Mouse (Mus musculus): ENCODE measurements around the gene Olfr196.
"Not testable (repeated sequence)": the region's sequence is repeated elsewhere in the genome, so short reads cannot be mapped to it uniquely, and the experiment has no call there.

Olfr196 gene

DNA sequence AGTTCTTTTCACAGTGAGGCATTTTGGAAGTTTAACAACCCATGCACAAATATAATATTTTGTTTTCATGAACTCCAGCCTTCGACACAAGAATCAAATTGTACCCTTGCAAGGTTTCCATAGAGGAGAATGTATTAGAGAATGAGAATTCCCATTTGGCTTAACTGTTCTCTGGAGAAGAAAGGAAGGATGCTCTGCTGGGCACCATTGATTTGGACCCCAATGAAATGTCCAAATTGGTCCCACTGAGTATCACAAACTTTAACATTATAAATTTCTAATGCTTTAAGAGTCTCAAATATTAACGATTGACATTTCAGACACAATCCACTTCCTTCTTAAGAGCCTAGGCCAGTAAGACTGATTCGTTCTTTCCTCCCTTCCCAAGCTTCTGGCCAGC, at the start of gene Olfr196:
Gene Olfr196 (minus strand): TSS at position 101 of the 400 bp plus-strand sequence.
- no peak for DNase-seq (ENCODE audit: low spot score in 2 of 2)

DNA sequence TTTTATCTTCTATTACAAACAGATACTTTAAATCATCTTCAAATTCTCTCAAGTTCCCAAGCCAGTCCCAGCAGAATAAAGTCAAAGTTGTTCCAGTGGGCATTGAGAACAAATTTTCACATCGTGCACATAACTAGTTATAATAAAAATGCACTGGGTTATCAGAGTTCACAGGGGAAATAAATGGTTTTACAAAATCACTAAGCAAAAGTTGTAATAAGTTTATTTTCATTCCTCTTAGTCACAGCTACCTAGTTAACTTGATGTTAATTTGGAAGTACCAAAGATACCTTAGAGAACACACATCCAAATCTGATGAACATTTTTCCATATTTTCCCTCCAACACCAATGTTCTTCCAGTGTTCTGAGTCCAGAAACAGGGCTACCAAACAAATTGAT, 49.4 kb upstream of the Olfr196 start, which contains the start of gene Olfr199:
Gene Olfr199 (minus strand): TSS at position 101 of the 400 bp plus-strand sequence.
- DNase-seq (ENCODE audit: low spot score in 2 of 2) = not testable (repeated sequence)

- not testable (repeated sequence) for DNase-seq (ENCODE audit: low spot score in 2 of 2)
These were observed 47.6 kb upstream of the Olfr196 start for GRCm38 (mm10) chr16:59217861-59218260.

GRCm38 (mm10) chr16:59203433-59203832, 33.2 kb upstream of the Olfr196 start, which contains the start of gene Olfr198:
Olfr198 (minus strand) TSS chr16:59203533.
- DNase-seq (ENCODE audit: low spot score in 2 of 2) = not testable (repeated sequence)

- DNase-seq (ENCODE audit: low spot score in 2 of 2) = no peak
These were observed 18.3 kb downstream of the Olfr196 start for GRCm38 (mm10) chr16:59151996-59152395.

DNA sequence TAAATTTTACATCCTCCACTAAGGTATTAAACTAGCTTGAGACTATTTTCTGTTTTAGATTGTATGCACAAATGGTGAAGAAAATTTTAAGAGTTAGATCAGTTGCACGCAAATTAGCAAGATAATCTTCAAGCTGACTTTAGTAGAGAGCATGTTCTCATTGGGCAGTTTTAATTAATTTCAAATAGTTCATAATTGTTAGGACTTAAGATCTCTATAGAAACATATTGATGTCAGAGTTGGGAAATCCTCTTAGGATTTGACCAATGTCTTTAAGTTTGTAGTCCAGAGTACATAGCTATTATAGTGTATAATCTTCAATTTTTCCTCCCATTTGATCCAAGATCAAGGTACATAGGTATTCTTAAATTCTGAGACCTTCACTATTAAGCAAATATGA, 23.5 kb downstream of the Olfr196 start, which contains the start of gene Olfr195:
Gene Olfr195 (plus strand): TSS at position 301 of the 400 bp plus-strand sequence.
- no peak for DNase-seq (ENCODE audit: low spot score in 2 of 2)

DNA sequence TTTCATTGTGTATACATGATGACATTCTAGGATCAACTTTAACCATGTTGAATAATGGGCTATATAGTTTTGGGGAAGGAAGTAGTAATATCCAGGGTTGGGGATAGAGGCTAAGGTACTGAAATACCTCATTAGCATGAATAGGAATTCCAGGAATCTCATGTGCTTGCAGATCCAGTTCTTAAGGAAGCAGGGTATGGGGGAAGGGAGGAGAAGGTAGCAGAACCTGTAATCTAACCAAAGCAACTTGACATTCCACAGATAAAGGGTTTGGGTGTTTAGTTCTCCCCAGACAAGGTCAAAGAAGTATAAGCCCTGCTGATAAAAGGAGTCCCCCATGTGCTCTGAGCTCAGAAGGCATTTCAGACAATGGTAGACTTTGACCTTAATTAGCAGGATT, 29.1 kb downstream of the Olfr196 start:
- no peak for DNase-seq (ENCODE audit: low spot score in 2 of 2)

GRCm38 (mm10) chr16:59130740-59131139, 39.5 kb downstream of the Olfr196 start:
- no peak for DNase-seq (ENCODE audit: low spot score in 2 of 2)

DNA sequence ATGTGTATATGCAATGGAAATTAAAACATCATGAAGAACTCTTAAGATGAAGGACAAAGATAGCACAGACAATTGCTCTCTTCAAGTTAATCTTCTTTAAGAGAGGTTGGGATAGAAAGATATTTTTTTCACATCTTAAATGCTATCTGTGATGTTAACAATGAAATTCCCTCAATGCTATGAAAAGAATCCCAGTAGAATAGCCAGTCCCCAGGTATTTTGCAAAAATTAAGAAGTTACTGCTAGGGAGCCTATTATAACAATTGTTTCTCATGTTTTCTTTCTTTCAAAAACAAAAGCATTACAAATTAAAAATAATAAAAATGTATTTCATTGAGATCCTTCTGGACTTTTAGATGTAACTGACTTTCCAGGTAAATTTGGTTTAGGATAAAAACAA, 49.3 kb downstream of the Olfr196 start, which contains the start of gene Olfr194:
Gene Olfr194 (minus strand): TSS at position 101 of the 400 bp plus-strand sequence.
- no peak for DNase-seq (ENCODE audit: low spot score in 2 of 2)

All from frontal cortex, postnatal 10 days (tissue).